Mouse (Mus musculus) brain, embryonic 14.5 days (tissue): ENCODE measurements around the gene Eppin.

Experiments used
- CTCF ChIP-seq: fragments of 200-500 bp; IDR thresholded peaks from 2 replicates; pipeline ENCODE4 v1.5.1; 2012; ENCODE audit warnings: inconsistent platforms, mild to moderate bottlenecking, moderate library complexity, borderline replicate concordance; ENCODE audit not compliant: insufficient read depth, insufficient read length; ENCODE audit errors: extremely low read depth
- POLR2A ChIP-seq: fragments of 200-500 bp; IDR thresholded peaks from 2 replicates; pipeline ENCODE4 v1.6.1; 2012; ENCODE audit warnings: mild to moderate bottlenecking, inconsistent platforms, borderline replicate concordance; ENCODE audit not compliant: poor library complexity, insufficient read depth, insufficient read length, severe bottlenecking; ENCODE audit errors: extremely low read depth

GRCm38 (mm10) chr2:164542598-164542997 is 50.8 kb downstream of the Eppin start:
- no peak for TF ChIP-seq CTCF
- TF ChIP-seq POLR2A, result no peak
